In genomic region chr9:56686339-56687144, GRCm38 (mm10) we compare ENCODE assay signal across 9 mouse cellular contexts.
A peak's percentile ranks its signal among the peaks of the same experiment; 100 is the strongest.
DNase-seq lines count a peak whose midpoint lies in the region; ATAC-seq lines count a peak whose summit lies in the region.
"Had no signal": no experiment of that assay in that cellular context is flagged by ENCODE, and none has a peak within 500 bp of the region (broad histone marks: within the 10 kb centered on the region; RNA-seq: fewer than 3 reads in every experiment).

No protein-coding gene starts in this region.

- no peak for ATAC-seq in forebrain, embryonic 11.5 days (replicated peaks; ENCODE audit: low FRiP score)
- peak; percentile 80 for ATAC-seq in embryonic facial prominence, embryonic 13.5 days (ENCODE audit: insufficient number of reproducible peaks, insufficient read depth, low FRiP score, low TSS enrichment, low read depth)
- peak; percentile 69; the same call in 1 of the 2 replicates for ATAC-seq in neural tube, embryonic 15.5 days (ENCODE audit: low FRiP score)
- ATAC-seq in monocyte, adult 5-6 weeks (replicated peaks; ENCODE audit: insufficient number of reproducible peaks, low FRiP score, low TSS enrichment, poor library complexity, severe bottlenecking) = no peak

- DNase-seq in forebrain, embryonic 10.5 days (ENCODE audit: extremely low spot score, low spot score) = no peak
- no peak for DNase-seq in forebrain, embryonic 11.5 days (ENCODE audit: low spot score)
- peak; percentile 5 for DNase-seq in heart, postnatal 25 days (ENCODE audit: low spot score)
- peak; percentile 61 to 71 for DNase-seq in left cerebral cortex, postnatal 10 days (ENCODE audit: extremely low spot score in 1 of 2, low spot score in 2 of 2)
- no peak for DNase-seq in spleen, postnatal 4 days (ENCODE audit: low spot score in 2 of 2)

- intact Hi-C loops in heart, postnatal 25 days (cut with DNase I) = no loop called here
- intact Hi-C loops in left cerebral cortex, postnatal 10 days (cut with DNase I) = no loop called here

- peaks cover 45% of the 10 kb centered on the region for H3K4me1 ChIP-seq in forebrain, embryonic 10.5 days
- no peaks in the 10 kb centered on the region for H3K4me1 ChIP-seq in forebrain, embryonic 11.5 days (replicated peaks; ENCODE audit: control insufficient read depth, insufficient read depth, low read length)
- peaks cover 43% of the 10 kb centered on the region for H3K4me1 ChIP-seq in embryonic facial prominence, embryonic 13.5 days
- peaks cover 29% of the 10 kb centered on the region for H3K4me1 ChIP-seq in neural tube, embryonic 15.5 days
- H3K4me1 ChIP-seq: liver, embryonic 15.5 days had no signal

- H3K9ac ChIP-seq in forebrain, embryonic 11.5 days (ENCODE audit: low read length) = no peak overlapping the region
- no peak overlapping the region for H3K9ac ChIP-seq in embryonic facial prominence, embryonic 13.5 days
- H3K9ac ChIP-seq in neural tube, embryonic 15.5 days (replicated peaks) = no peak overlapping the region
- H3K9ac ChIP-seq: liver, embryonic 15.5 days had no signal

- WGBS in forebrain, embryonic 10.5 days = 63% methylated on average over 14 of the region's 14 CpGs
- 64% methylated on average over 14 of the region's 14 CpGs for WGBS in forebrain, embryonic 11.5 days
- 29% methylated on average over 14 of the region's 14 CpGs for WGBS in embryonic facial prominence, embryonic 13.5 days
- 63% methylated on average over 14 of the region's 14 CpGs for WGBS in neural tube, embryonic 15.5 days

- peak overlapping the region; percentile 44 for H3K27ac ChIP-seq in forebrain, embryonic 10.5 days
- no peak overlapping the region for H3K27ac ChIP-seq in forebrain, embryonic 11.5 days (ENCODE audit: low read depth, low read length)
- peak overlapping the region; percentile 83 for H3K27ac ChIP-seq in embryonic facial prominence, embryonic 13.5 days
- H3K27ac ChIP-seq in neural tube, embryonic 15.5 days (replicated peaks) = peak overlapping the region; percentile 37
- H3K27ac ChIP-seq: liver, embryonic 15.5 days had no signal

- no peak overlapping the region for H3K4me2 ChIP-seq in forebrain, embryonic 11.5 days (ENCODE audit: low read depth, low read length, severe bottlenecking)
- H3K4me2 ChIP-seq in embryonic facial prominence, embryonic 13.5 days = peak overlapping the region; percentile 21; the same call in 1 of the 2 replicates
- H3K4me2 ChIP-seq in neural tube, embryonic 15.5 days = no peak overlapping the region
- H3K4me2 ChIP-seq: liver, embryonic 15.5 days had no signal

- H3K9me3 ChIP-seq in forebrain, embryonic 10.5 days = no peaks in the 10 kb centered on the region
- H3K9me3 ChIP-seq in forebrain, embryonic 11.5 days (ENCODE audit: control insufficient read depth, low read length) = no peaks in the 10 kb centered on the region
- no peaks in the 10 kb centered on the region for H3K9me3 ChIP-seq in embryonic facial prominence, embryonic 13.5 days
- no peaks in the 10 kb centered on the region for H3K9me3 ChIP-seq in neural tube, embryonic 15.5 days (replicated peaks)
- H3K9me3 ChIP-seq: liver, embryonic 15.5 days had no signal

- no peaks in the 10 kb centered on the region for H3K36me3 ChIP-seq in forebrain, embryonic 10.5 days (replicated peaks)
- H3K36me3 ChIP-seq in forebrain, embryonic 11.5 days (ENCODE audit: control insufficient read depth, insufficient read depth, low read length) = no peaks in the 10 kb centered on the region
- no peaks in the 10 kb centered on the region for H3K36me3 ChIP-seq in embryonic facial prominence, embryonic 13.5 days
- H3K36me3 ChIP-seq in neural tube, embryonic 15.5 days = no peaks in the 10 kb centered on the region
- H3K36me3 ChIP-seq: liver, embryonic 15.5 days had no signal

- H3K4me3 ChIP-seq in forebrain, embryonic 10.5 days = no peak overlapping the region
- no peak overlapping the region for H3K4me3 ChIP-seq in forebrain, embryonic 11.5 days (ENCODE audit: low read depth, low read length)
- no peak overlapping the region for H3K4me3 ChIP-seq in embryonic facial prominence, embryonic 13.5 days
- H3K4me3 ChIP-seq in neural tube, embryonic 15.5 days (replicated peaks) = no peak overlapping the region
- H3K4me3 ChIP-seq: liver, embryonic 15.5 days had no signal

- peaks cover 39% of the 10 kb centered on the region for H3K27me3 ChIP-seq in forebrain, embryonic 10.5 days (ENCODE audit: poor library complexity, severe bottlenecking)
- no peaks in the 10 kb centered on the region for H3K27me3 ChIP-seq in forebrain, embryonic 11.5 days (ENCODE audit: control insufficient read depth, insufficient read depth, low read length)
- no peaks in the 10 kb centered on the region for H3K27me3 ChIP-seq in embryonic facial prominence, embryonic 13.5 days
- no peaks in the 10 kb centered on the region for H3K27me3 ChIP-seq in neural tube, embryonic 15.5 days (replicated peaks)
- H3K27me3 ChIP-seq: liver, embryonic 15.5 days had no signal

Comparison
In these comparisons a context has a peak if more than half of its experiments do, and no peak if none do; other contexts are left out.
1. DNase-seq: peak in heart, postnatal 25 days (single experiment) and left cerebral cortex, postnatal 10 days (2 of 2); none in forebrain, embryonic 10.5 days (single experiment), forebrain, embryonic 11.5 days (single experiment) and spleen, postnatal 4 days (0 of 2).
2. ATAC-seq: peak in embryonic facial prominence, embryonic 13.5 days (single experiment) and neural tube, embryonic 15.5 days (single experiment); none in forebrain, embryonic 11.5 days (single experiment) and monocyte, adult 5-6 weeks (single experiment).